Mouse (Mus musculus) embryo, embryonic 11.5 days (tissue): ENCODE results near the gene Lama1.

Source experiments
- DNase-seq: peaks from one replicate; pipeline ENCODE4 v3.0.0-alpha.2; 2012; ENCODE audit warnings: low read depth, low spot score

The Lama1 gene

DNA sequence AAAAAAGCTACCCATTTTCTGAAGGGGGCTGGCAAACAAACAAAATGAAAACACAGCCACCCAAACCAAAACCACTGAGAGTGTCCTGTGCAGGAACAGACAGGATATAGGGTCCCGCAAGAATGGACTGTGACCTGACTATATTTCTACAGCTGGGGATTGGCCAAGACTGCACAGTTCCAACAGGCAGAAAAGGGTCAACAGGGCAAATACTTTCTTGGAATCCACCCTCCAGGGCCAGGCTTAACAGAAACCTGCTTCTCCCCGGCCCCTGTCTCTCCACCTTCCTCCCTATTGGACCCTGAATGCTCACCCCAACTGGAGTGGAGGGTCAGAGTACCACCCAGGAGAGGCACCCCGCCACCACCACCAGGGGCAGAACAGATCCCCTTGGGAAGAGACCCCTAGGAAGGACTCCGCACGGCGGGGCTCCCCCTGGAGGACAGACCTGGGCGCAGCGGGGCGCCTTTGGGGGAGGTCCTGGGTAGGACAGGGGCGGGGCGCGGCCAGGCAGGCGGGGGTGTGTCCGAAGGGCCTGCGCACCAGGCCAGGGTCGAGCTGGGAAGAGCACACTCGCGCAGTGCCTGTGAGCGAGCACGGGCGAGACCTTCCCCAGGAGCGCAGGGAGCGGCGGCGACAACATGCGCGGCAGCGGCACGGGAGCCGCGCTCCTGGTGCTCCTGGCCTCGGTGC lies at the start of gene Lama1:
Gene Lama1, plus strand, starts transcription at position 566 of the 693 bp plus-strand sequence.
- peak; percentile 72 for DNase-seq

DNA sequence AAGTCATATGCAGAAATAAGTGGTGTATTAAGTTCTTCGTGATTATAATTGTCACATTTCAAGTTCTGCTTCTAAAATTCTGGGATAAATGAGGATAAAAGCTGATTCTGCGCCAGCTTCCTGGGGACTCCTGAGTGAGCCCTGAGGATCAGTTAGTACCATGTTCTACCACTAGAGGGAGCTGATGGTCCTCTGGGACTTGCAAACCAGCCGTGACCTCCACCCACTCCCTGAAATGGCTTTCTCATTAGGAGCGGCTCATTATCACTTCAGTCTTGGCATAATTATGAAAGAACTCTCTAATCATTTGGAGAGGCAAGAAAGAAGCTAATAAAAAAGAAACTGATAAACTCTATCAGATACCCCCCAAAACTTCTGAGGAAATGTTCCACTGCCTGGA lies 45.6 kb upstream of the Lama1 start:
- DNase-seq, result peak; percentile 56

DNA sequence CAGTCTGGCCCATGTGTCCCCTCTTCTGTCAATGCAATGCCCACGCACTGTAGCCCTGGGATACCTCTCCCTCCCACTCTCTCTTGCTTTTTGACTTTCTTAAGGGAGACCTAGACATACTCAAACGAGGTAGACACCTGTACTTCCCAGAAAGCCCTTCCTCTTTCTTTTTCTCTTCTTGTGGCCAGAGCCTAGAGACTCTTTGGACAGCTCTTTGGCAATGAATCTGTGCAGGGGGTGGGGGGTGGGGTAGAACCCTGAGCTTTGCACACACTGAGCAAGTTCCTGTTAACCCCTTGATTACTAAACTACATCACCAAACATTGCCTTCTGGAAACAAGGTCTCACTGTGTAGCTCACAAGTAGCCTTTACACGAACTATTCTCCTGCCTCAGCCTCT lies 32.8 kb upstream of the Lama1 start:
- DNase-seq, result no peak

DNA sequence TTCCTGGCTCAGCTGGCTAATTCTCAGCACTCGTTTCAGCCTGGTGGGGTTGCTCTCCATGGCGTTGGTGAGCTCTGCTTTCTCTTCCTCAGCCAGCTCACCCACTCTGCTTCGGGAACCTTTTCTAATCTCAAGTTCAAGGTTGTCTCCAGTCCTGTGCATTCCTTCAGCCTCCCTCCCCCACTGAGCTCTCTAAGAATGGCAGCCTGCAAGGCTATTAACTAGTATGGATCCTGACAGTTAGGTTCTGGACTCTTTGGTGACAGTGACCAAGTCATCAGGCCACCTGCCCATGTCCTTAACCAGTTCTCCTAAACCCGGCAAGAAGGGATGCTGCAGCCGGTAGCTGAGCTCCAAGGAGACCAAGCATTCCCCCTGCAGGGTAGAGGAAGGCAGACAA lies 30.1 kb upstream of the Lama1 start:
- DNase-seq, result no peak

DNA sequence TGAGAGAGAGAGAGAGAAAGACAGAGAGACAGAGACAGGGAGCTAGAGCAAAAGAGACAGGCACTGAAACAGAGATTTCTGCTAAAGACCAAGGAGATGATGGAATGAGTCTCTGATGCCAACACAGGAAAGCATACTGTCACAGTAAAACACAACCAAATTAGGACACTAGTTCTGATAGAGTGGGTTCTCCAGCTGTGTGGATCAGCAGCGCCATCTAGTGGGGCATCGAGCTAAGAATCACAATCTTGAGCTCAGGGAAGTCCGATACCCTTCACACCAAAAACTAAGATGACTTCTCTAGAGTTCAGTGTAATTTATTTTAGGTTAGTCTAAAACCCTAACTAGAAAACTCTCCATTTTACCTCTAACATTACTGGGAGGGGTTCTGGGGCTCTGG lies 29.1 kb upstream of the Lama1 start:
- peak; percentile 60 for DNase-seq

DNA sequence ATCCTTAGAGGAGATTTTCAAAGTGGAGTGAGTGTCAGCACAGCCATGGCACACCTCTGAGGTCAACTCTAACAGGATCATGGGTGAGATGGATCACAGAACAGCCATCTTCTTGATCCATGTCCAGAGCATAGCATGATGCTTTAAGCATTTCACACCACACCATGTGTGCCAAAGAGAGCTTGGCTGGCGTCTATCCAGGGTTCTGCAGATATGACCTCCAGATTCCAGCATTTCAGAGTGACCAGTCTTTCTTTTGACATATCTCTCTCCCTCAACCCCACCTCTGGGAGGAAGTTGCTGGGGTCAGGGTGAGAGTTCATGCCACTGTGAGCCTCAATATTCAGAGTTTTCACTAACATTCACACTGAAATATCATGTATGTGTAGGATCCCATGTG lies 18.5 kb upstream of the Lama1 start:
- DNase-seq, result no peak

DNA sequence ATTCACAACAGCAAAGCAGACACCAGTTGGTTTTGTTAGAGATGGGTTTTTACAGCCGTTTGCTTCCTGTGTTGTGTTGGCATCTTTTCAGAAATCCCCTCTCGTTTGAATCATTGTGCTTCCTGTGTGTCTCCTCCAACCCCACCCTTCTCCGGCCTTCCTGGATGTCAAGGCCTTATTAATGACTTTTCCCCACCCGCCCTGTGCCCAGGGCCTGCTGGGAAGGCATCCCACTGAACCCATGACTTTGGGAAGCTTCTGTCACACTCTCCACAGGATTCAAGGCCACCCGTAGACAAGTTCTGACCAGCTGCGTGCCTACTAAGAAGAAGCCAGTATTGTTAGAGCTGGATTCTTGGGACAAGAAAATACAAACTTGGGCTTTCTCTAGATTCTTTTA lies 16.0 kb upstream of the Lama1 start:
- DNase-seq, result no peak

DNA sequence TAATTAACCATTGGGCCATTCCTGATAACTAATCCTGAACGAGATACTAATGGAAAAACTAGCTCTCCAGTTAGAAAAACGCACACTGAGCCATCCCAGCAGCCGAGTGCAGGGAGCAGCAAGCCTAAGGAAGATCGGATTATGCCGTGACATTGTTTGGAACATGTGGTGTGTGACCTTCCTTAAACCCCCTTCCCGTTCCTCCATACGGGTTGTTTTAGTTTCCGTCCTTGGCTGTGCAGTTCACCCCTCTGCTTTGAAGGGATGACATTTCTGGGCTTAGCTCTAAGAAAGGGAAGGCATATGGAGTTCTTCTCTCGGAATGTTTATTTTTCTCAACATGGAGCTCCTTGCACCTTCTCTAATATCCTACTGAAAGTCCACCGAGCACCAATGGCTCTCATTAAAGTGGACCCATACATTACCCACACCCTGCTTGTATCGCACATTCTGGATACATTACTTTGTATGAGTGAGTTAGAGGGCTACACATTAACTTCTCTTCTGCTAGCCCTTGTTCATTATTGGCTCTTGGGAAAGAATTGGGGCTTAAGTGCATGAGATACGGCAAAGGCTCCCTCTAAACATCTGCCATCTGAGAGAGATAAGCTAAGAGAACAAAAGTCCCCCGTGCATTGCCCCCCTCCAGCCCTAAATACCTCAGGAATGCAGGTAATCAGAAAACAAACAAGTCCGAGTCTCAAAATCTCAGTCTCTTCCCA lies 11.9 kb upstream of the Lama1 start:
- DNase-seq, result no peak

DNA sequence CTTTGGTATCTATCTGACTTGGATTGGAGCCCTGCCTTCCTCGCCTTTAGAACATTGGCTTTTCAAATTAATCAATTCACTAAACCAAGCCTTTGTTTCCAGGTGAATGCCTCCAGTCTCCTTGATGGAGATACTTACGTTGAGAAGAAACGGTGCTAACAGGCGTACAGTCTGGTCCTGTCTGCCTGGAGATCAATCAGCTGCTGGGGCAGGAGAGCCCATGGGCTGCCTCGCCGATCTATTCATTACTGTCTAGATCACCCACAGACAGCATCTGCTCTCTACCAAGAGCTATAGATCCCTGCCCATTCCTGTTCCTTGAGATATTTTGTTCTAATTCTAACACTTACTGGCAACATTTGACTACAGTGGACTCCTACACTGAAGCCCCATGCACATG lies 9.6 kb upstream of the Lama1 start:
- no peak for DNase-seq

DNA sequence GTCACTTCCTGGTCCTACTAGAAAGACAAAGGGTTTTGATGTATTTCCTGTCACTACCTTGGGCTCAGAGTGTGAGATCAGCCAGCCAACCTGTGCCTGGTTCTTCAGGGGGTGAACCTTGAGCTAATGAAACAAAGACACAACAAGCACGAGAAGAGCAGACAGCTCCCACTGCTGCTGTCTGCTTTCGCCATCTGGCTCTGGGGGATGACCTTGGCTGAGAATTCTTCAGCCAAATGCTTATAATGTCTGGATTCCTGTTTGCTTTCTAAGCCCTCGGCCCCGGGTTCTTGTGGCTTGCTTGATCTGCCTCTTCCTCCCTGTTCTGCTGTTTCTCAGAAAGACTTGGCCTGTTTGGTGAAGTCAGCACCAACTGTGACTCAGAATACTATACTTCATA lies 6.4 kb upstream of the Lama1 start:
- no peak for DNase-seq

DNA sequence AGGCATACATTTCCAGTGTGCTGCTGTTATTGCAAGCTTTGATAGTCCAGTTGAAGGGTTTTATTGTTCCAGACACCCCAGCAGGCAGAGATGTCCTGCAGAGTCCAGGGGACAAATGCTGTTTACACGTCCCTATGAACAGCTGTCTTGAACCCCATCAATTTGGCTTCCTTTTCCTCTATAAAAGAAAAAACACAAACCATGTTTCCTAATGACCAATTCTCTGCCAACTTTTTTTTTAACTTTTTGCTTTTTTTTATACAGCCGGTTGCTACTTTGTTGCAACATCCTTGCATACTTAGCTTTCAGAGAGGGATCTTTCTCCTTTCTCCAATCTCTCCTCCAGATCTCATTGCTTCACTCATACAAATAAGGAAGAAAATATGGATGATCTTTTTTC lies 4.4 kb upstream of the Lama1 start:
- no peak for DNase-seq

DNA sequence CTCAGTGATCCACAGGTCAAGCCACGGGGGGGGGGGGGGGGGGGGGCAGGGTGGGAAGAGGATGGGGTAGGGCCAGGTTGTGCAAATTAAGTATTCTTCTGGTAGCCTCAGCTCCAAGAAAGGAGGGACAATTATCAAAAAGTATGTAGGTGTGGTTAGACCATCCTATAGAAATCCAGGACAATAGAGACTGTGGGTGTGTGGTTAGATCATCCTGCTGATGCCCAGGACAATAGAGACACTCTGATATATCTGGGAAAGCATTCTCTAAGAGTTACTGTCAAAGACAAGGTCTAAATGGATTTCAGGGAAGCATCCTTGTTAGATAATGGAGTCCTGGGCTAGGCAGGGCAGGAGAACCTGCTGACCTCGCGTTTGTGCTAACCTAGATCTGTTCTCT lies 3.2 kb upstream of the Lama1 start:
- no peak for DNase-seq

DNA sequence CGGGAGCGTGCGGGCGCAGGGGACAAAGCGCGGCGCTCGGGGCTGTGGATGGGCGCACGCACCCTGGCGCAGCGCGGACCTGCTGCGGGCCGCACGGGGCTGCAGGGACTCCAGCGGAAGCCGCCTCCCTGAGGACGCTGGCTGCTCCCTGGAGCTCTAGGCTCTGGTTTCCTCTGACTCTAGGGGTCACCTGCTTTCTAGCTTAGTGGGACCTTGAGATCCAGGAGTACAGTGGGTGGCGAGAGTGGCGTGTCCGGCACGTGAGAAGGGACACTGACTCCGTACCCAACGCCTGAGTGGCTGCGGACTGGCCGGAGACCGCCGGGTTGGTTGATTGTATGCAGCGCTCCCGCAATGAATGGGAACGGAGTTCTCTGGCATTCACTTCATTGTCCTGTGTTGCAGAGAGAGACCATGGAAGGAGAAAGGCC lies 417 bp downstream of the Lama1 start:
- peak; percentile 23 for DNase-seq

DNA sequence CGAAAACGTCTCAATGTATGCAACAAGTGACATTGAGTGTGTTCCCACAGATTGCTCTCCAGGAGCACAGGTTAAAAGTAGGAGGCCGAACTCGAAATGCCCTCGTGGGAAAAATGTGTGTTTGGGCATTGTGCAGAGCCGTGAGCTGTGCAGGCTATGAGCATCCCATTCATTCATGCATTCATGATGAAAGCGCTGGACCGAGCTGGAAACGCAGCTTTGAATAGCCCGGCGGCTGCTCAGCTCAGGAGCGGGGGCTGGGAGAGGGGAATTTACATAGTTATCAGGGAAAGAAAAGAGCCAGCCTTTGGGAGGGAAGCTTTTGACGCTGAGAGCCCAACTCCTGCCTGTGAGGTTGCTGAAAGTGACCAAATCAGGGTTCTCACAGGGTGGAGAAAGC lies 1.2 kb downstream of the Lama1 start:
- DNase-seq, result peak; percentile 39

DNA sequence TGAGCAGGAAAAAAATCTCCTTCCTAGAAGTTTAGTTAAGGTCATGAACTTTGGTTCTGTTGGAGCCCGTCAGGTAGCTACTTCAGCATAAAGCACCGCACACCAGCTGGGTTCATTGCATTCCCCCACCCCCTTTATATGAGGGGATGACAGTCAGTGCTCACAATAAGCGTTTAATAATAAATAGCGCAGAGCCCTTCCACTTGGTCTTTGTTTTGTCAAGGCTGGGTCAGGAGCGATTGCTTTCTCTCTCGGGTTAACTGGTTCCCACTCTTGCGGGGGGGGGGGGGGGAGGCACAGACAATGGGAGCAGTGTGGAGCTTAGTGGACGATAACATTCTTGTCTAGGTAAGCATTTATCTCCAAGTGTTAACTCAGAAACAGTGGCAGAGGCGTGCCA lies 4.7 kb downstream of the Lama1 start:
- no peak for DNase-seq

DNA sequence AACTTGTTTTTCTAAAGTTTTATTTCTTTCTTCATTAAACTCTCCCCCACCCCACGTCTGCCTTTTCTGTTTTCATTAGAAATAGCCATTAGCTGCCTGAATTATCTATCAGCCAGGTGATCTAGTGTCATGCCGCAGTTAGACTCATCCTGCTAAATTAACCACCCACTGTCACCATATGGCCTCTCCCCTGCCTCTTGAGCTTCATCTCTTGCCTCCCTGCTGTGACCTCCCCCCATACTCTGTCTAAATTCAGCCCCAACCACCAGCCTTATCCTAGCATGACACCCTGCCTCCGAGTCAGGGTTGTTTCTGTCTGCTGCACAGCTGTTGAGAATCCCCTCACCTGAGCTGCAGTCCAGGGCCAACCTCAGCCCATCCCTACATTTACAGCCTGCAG lies 5.9 kb downstream of the Lama1 start:
- no peak for DNase-seq

DNA sequence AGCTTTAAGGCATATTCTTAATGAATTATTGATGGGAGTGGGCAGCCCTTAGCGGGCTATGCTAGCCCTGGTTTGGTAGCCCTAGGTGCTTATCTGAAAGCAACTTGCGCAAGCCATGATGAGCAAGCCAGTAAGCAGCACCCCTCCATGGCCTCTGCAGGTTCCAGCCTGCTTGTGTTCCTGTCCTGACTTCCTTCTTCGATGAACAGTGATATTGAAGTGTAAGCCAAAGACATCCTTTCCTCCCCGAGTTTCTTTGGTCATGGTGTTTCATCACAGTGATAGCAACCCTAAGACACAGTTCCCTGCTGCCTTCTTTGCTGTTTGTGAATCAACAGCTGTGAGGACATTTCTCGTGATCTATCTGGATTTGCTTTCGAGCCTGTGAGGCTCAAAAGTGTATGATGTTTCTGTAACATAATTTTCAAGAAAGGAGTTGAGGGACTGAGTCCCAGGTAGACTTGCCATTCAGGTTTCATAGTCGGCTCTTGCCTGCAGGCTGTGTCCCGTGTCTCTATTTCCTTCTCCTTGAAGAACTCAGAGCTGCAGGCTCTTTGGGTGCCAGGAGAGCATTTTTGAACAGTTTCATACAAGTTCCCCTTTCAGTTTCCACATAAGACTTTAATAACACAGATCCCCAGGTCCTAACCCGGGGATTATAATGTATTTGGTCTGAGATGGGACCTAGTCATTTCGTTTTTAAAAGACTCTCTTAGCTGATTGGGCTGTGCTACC lies 8.1 kb downstream of the Lama1 start:
- no peak for DNase-seq

DNA sequence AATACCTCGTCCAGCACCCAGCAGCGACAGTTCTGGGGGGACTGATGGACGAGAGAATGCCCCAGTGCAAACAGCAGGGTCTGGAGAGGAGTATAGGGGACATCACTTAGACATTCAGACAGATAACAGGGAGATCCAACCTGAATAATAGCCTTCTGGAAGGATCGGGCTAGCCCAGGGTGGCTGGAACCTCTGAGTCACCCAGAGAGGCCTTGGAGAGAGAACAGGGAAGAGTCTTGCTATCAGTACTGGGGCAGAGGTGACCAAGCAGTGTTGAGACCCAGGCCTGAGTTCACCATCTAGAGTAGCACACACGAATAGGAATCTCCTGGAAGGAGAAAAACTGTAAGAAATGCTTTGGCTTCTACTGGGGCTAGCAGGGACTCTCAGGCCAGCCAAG lies 9.3 kb downstream of the Lama1 start:
- DNase-seq, result no peak

DNA sequence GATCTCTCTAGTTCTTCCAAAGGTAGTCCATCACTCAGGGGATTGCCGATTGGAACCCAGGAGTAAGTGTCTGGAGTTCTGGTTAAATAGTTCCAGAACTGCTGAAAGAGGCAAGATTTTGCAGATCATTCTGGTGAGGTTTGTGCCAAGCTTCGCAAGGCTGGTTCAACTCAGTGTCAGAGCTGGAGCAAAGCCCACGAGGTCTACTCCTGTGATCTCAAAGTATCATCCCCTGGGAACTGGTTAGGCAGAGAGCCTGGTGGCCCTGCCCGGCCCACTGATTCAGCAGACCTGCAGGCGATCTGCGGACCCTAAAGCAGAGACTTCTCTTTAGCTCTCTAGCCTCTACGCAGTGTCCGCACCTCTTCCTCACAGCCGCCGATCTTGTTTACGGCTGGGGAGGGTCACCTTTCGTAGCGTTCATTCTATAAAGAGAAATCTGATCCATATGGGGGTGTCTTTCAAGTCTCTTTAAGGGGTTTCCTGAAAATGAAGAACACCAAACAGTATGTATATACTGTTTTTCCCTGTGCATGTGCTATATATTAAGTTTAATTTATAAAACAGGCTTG lies 10.8 kb downstream of the Lama1 start:
- DNase-seq, result no peak

DNA sequence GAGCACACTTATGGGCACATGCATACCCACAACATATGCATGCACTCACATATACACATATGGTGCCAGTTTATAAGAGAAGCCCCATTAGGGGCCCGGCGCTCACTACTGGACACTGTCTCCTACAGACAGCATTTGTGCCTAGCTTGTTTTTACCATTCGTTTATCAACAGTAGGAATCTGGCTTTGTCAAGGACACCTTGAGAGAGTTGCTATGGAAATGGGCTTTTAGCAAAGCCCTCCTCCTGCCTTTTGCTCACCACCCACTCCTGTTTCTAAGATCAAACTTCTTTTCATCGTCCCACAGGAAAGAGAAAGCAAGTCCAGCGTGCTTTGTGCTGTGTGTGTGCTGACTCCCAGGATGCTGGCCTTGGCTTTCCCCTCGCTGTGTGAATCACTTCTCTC lies 13.3 kb downstream of the Lama1 start:
- no peak for DNase-seq

DNA sequence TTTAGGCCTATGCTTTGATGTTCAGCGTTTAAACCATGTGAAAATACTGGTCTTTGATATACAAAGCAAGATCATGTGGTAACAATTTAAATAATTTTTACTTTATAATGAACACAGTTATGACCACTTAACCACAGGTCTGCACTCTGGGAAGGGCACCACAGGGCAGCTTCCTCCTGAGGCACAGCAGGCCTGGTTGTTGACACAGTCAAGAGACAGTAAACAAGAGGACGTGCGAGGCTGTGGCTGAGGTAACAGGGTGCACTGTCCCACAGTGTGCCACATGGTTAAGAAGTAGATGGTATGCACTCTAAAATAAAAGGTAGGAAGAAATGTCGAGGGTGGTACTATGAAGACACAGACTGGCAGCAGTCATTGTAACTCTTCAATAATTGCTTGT lies 14.3 kb downstream of the Lama1 start:
- no peak for DNase-seq

DNA sequence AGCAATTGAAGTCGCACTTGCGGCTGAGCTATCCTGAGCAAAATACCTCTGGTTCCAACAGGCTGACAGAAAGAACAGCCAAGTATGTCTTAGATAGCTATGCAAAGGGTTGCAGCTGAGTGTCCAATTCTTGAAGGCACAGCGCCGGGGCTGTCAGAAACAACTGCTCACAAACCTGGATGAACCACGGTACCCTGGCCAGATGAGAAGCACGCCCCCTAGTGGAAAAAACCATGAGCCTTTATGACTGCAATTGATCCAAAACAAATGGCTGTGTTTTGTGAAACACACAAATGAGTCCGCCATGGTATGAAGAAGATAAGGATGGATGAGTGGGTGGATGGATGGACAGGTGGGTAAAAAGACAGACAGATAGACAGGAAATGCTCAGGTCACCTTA lies 15.9 kb downstream of the Lama1 start:
- DNase-seq, result no peak

DNA sequence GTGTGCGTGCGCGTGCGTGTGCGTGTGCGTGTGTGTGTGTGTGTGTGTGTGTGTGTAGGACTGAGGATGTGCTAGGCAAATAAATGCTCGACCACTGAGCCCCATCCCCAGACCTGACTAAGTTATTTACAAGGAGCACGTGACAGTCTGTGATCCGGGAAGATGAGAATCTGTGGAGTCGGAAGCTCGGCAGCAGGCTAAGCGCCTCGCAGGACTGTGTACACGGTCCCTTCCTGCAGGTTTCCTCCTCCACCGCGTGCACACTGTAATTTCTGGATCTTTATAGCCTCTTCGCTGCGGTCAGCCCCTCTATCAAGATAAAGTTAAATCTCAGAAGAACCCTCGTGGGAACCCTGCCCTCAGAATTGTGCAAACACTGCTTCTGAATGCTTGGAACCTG lies 18.4 kb downstream of the Lama1 start:
- no peak for DNase-seq
